Mouse (Mus musculus) mouse embryonic stem cell (cell line): ENCODE data around the gene Fam189a1.

Source experiments
- in situ Hi-C, 2 experiments: fragments of 300-500 bp; cut with MboI; formaldehyde crosslinking; loops; 1 replicate in 1 of 2; 3 replicates in 1 of 2; pipeline ENCODE4 v1.14.3; 2019 to 2020; ENCODE audit warnings: low sequenced_read_pairs in 2 of 2, low pct_unique_long_range_greater_than_20kb in 1 of 2, mixed read lengths in 1 of 2; ENCODE audit not compliant: unreplicated experiment in 1 of 2

The Fam189a1 gene

DNA sequence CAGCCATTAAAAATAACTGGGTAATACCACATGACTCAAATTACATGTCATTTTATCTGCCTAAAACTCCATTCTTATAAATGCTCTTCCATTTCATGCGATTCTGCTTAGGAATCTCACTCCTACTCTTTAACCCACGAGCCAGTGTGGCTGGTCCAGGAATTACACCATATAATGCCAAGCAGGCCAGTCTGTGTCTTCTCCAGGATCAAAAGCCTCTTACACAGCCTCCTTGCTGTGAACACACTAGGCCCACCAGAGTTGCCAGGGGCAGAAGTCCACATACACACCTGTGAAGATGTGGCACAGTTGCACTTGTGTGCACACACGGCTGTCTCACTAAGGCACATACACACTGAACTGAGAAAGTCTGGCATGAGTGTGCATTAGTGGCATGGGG, 50.8 kb downstream of the Fam189a1 start:
- in situ Hi-C loops = no loop called here

GRCm38 (mm10) chr7:65105097-65105467, 51.3 kb downstream of the Fam189a1 start:
- in situ Hi-C loops = no loop called here

- in situ Hi-C loops = no loop called here
These were observed 51.9 kb downstream of the Fam189a1 start for GRCm38 (mm10) chr7:65104207-65105096.

DNA sequence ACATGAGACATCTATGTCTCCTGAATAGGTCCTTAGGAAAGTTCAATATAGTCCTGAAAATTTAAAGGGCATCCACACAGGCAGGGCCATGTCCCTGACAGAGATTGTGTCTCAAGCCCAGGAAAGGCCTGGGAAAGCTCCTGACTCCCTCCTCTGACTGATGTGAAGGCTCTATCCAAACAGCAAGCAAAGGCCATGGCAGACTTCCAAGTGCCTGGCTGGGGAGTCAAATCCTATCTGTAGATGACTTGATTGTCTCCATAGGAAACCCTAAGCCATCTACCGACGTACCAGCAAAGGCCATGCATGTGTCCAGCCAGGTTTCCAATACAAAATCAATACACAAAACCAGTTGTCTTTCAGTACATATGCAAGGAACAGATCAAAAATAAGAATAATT, 54.7 kb downstream of the Fam189a1 start:
- in situ Hi-C loops = no loop called here

GRCm38 (mm10) chr7:65097708-65098107, 58.7 kb downstream of the Fam189a1 start:
- in situ Hi-C loops = no loop called here

- in situ Hi-C loops = no loop called here
These were observed 60.7 kb downstream of the Fam189a1 start for GRCm38 (mm10) chr7:65095631-65096107.

GRCm38 (mm10) chr7:65093314-65093713, 63.1 kb downstream of the Fam189a1 start:
- in situ Hi-C loops = no loop called here

GRCm38 (mm10) chr7:65091486-65091885, 64.9 kb downstream of the Fam189a1 start:
- in situ Hi-C loops = no loop called here

GRCm38 (mm10) chr7:65085972-65086371, 70.4 kb downstream of the Fam189a1 start:
- in situ Hi-C loops = no loop called here

GRCm38 (mm10) chr7:65082778-65083091, 73.6 kb downstream of the Fam189a1 start:
- in situ Hi-C loops = no loop called here

GRCm38 (mm10) chr7:65081979-65082777, 74.2 kb downstream of the Fam189a1 start:
- in situ Hi-C loops = no loop called here

GRCm38 (mm10) chr7:65076134-65076533, 80.2 kb downstream of the Fam189a1 start:
- in situ Hi-C loops = loop anchor here in 1 of 2 experiments (10.0 kb wide), 1 partner anchor 131 kb away; no protein-coding TSS in a partner anchor

DNA sequence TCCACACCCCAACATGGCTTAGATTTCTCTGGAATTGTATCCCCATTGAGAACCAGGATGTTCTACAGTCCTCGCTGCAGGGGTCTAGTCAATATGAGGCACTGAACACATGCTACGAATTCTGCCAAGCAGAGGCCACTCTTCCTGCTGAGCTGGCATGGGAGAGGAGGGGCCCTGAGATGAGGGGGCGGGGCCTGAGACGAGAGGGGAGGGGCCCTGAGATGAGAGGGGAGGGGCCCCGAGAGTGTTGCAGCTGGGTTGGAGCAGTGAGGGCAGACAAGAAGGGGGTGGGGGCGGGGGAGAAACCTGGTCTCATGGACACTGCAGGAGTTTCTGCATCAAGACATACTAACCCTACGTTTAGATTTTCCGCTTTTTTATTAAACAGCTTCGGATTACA, 82.2 kb downstream of the Fam189a1 start:
- in situ Hi-C loops = loop anchor here in 1 of 2 experiments (10.0 kb wide), 1 partner anchor 129 kb away; no protein-coding TSS in a partner anchor

DNA sequence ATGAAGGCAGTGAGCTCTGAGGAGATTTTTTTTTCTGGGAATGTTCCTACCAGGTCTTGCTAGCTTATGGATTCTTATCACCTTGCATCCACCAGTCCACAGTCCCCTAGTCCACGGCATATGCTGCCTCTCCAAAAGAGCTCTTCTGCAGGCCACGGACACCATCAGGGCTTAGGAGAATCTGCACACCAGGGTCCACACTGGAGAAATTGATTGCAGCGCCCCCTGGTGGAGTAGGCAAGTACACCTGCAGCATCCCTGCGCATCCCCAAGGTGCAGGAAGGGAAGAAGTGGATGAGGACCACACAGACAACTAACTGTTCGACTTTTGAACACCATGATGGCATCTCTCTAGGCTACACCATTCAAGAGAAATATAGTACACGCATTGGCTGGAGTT, 82.8 kb downstream of the Fam189a1 start:
- in situ Hi-C loops = loop anchor here in 1 of 2 experiments (10.0 kb wide), 1 partner anchor 129 kb away; no protein-coding TSS in a partner anchor

DNA sequence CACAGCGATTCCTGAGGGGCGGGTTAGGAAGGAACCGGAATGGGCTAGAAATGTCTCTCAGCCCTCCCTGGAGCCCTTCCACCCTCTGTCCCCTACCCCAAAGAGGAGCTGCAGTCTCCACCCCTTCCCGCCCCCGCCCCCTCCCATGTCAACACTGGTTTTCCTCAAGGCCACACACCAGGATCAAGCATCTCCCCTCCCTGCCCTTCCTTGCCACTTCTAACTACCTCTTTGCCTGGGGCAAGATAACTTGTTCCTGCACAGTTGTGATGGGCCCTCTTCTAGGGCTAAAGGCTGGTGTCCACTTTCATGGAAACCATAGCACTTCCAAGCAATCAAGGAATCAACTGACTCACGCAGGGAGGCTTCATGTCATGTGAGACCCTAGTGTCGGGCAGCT, 90.2 kb downstream of the Fam189a1 start:
- in situ Hi-C loops = no loop called here

DNA sequence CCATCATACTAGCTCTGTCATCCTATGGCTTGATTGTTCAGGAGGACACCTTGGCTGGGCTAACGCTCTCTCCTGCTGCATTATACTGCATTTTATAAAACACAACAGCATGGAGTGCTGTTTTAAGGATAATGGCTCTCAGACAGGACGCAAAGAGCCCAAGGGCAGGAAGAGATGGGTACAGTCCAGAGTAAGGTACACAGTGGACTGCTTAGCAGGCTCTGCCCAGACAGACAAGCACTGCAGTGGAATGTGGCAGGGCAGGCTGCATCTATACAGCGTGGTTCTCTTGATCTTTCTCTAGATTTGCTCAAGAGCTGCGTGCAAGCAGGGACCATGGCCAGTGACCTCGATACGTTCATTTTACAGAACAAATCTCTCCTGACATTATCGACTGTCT, 90.9 kb downstream of the Fam189a1 start:
- in situ Hi-C loops = no loop called here

- in situ Hi-C loops = no loop called here
These were observed 91.7 kb downstream of the Fam189a1 start for GRCm38 (mm10) chr7:65064638-65065037.

GRCm38 (mm10) chr7:65064096-65064495, 92.3 kb downstream of the Fam189a1 start:
- in situ Hi-C loops = no loop called here

GRCm38 (mm10) chr7:65060163-65060799, 96.1 kb downstream of the Fam189a1 start:
- in situ Hi-C loops = no loop called here
